Mouse (Mus musculus): ENCODE measurements around the gene Psmd7. TPM values are rescaled to one million over a fixed set of nuclear protein-coding genes. Genes with fewer than 3 reads are reported as not detected.

Psmd7 gene
- total and polyA plus RNA-seq, 3 experiments, result 186 to 403 (median 205) TPM

DNA sequence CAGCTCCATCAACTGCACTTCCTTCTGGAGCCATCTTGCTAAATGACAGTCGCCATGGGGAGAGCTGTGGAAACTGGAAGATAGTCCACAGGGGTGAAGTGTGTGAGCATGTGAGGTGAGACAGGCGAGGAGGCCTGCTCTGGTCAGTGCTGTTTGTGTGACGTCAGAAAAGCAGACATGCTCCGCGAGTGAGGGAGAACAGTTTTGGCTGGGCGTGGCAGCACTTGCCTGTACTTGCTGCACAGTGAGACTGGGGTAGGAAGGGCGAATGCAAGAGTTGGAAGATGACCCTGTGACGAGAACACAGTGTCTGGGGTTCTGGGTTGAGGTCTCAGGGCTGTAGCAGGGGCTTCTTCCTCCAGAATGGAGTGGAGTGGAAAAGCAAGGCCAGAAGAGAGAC, 41.4 kb downstream of the Psmd7 start:
- H3K79me2 ChIP-seq (ENCODE audit: control insufficient read depth, insufficient read depth, low read length, poor library complexity), result no peaks in the 10 kb centered on the region
- H3K9ac ChIP-seq (ENCODE audit: control insufficient read depth, low read depth, low read length, poor library complexity, severe bottlenecking), result no peak overlapping the region
- TF ChIP-seq GATA1 (IDR thresholded peaks at IDR 0.05; ENCODE audit: low read depth, low read length) (no peak), UBTF (IDR thresholded peaks at IDR 0.05; ENCODE audit: borderline replicate concordance, insufficient read depth, low read depth, low read length) (no peak), KAT2A (conservative IDR thresholded peaks at IDR 0.05; ENCODE audit: low read depth, low read length) (no peak), POLR2AphosphoS5 (IDR thresholded peaks at IDR 0.05; ENCODE audit: borderline replicate concordance, low read depth, low read length) (no peak)
- no peaks in the 10 kb centered on the region; a peak in 1 of 4 replicates for H3K36me3 ChIP-seq (ENCODE audit: control insufficient read depth in 1 of 2, insufficient read depth in 2 of 2, low read length in 2 of 2)
- no peak overlapping the region for H3K4me3 ChIP-seq (ENCODE audit: control insufficient read depth in 1 of 2, insufficient read depth in 1 of 2, low read depth in 2 of 2, low read length in 2 of 2)
- no peak overlapping the region for H3K27ac ChIP-seq (ENCODE audit: control insufficient read depth, low read depth, low read length)
- H3K27me3 ChIP-seq (ENCODE audit: control insufficient read depth in 1 of 2, insufficient read depth in 2 of 2, low read length in 2 of 2), result no peaks in the 10 kb centered on the region
- no peak for DNase-seq (ENCODE audit: low read depth, low spot score)
- no peaks in the 10 kb centered on the region for H3K9me3 ChIP-seq (replicated peaks; ENCODE audit: insufficient read depth, low read length)
- no peaks in the 10 kb centered on the region; a peak in 1 of 4 replicates for H3K4me1 ChIP-seq (ENCODE audit: control insufficient read depth in 1 of 2, insufficient read depth in 2 of 2, low read length in 2 of 2)

DNA sequence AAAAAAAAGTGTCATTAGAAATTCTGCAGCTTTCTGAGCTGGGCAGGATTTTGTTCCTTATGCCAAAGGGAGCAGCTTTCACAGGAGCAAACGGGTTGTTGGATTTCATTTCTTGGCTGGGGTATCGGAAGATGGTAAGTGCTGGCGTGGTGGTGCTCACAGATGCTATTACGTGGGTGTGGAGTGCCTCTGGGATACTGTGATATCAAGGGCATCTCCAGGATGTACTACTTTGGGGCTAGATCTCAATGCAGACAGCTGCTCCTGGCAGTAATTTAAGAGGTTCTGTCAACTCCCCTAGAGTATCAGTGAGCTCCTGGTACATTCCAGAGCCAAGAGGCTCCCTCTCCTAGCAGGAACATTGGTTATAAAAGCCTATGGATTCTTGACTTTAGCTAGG, 42.1 kb downstream of the Psmd7 start:
- DNase-seq (ENCODE audit: low read depth, low spot score), result no peak
- TF ChIP-seq USF2 (IDR thresholded peaks at IDR 0.05; ENCODE audit: borderline replicate concordance in 1 of 2, insufficient read depth in 1 of 2, low read depth in 1 of 2, low read length in 2 of 2) (no peak), KAT2A (conservative IDR thresholded peaks at IDR 0.05; ENCODE audit: low read depth, low read length) (no peak), NELFE (IDR thresholded peaks at IDR 0.05; ENCODE audit: low read depth, low read length) (no peak), HCFC1 (IDR thresholded peaks at IDR 0.05; ENCODE audit: low read depth, low read length) (no peak), POLR2AphosphoS5 (IDR thresholded peaks at IDR 0.05; ENCODE audit: borderline replicate concordance, low read depth, low read length) (no peak), SIN3A (IDR thresholded peaks at IDR 0.05; ENCODE audit: low read length) (no peak), ZC3H11A (IDR thresholded peaks at IDR 0.05; ENCODE audit: low read depth, low read length) (no peak), MEF2A (IDR thresholded peaks at IDR 0.05; ENCODE audit: extremely low read depth, insufficient replicate concordance, low read depth, low read length, poor library complexity, severe bottlenecking) (no peak), SMC3 (IDR thresholded peaks at IDR 0.05; ENCODE audit: low read depth, low read length) (no peak), RCOR1 (IDR thresholded peaks at IDR 0.05; ENCODE audit: low read depth, low read length) (no peak), ZNF384 (IDR thresholded peaks at IDR 0.05; ENCODE audit: low read depth, low read length) (no peak), MYB (IDR thresholded peaks at IDR 0.05; ENCODE audit: low read depth, low read length) (no peak)
- no peak overlapping the region for H3K9ac ChIP-seq (ENCODE audit: control insufficient read depth, low read depth, low read length, poor library complexity, severe bottlenecking)
- H3K27me3 ChIP-seq (ENCODE audit: control insufficient read depth in 1 of 2, insufficient read depth in 2 of 2, low read length in 2 of 2), result no peaks in the 10 kb centered on the region
- no peak overlapping the region for H3K4me3 ChIP-seq (ENCODE audit: control insufficient read depth in 1 of 2, insufficient read depth in 1 of 2, low read depth in 2 of 2, low read length in 2 of 2)
- no peaks in the 10 kb centered on the region for H3K9me3 ChIP-seq (replicated peaks; ENCODE audit: insufficient read depth, low read length)
- H3K27ac ChIP-seq (ENCODE audit: control insufficient read depth, low read depth, low read length), result no peak overlapping the region
- H3K79me2 ChIP-seq (ENCODE audit: control insufficient read depth, insufficient read depth, low read length, poor library complexity), result no peaks in the 10 kb centered on the region
- no peaks in the 10 kb centered on the region; a peak in 2 of 4 replicates for H3K36me3 ChIP-seq (ENCODE audit: control insufficient read depth in 1 of 2, insufficient read depth in 2 of 2, low read length in 2 of 2)
- no peaks in the 10 kb centered on the region for H3K4me1 ChIP-seq (ENCODE audit: control insufficient read depth in 1 of 2, insufficient read depth in 2 of 2, low read length in 2 of 2)
